In genomic region chr5:103654780-103655179, GRCm38 (mm10) we compare ENCODE assay signal across 8 mouse cellular contexts. TPM values are rescaled to one million over a fixed set of nuclear protein-coding genes. Genes with fewer than 3 reads are reported as not detected.
DNase-seq lines count a peak whose midpoint lies in the region; ATAC-seq and TF ChIP-seq lines count a peak whose summit lies in the region.

No protein-coding gene starts in this region.

- WGBS in lung, postnatal 0 days, result 52% methylated on average over 4 of the region's 4 CpGs
- 57% methylated on average over 4 of the region's 4 CpGs for WGBS in forebrain, embryonic 14.5 days
- WGBS in limb, embryonic 14.5 days, result 52% methylated on average over 4 of the region's 4 CpGs
- WGBS in stomach, embryonic 14.5 days, result 58% methylated on average over 4 of the region's 4 CpGs

- no peak; the same call in 1 of the 2 replicates for TF ChIP-seq EP300 in lung, postnatal 0 days (IDR thresholded peaks at IDR 0.05)

- no peak for TF ChIP-seq CTCF in lung, postnatal 0 days (IDR thresholded peaks at IDR 0.05)

- H3K4me1 ChIP-seq in lung, postnatal 0 days (ENCODE audit: insufficient read depth, low read depth, low read length), result peaks cover 6% of the 10 kb centered on the region; the same call in 1 of the 2 replicates
- peaks cover 6% of the 10 kb centered on the region; the same call in 1 of the 2 replicates for H3K4me1 ChIP-seq in forebrain, embryonic 14.5 days (ENCODE audit: control insufficient read depth, insufficient read depth, low read length)
- no peaks in the 10 kb centered on the region for H3K4me1 ChIP-seq in limb, embryonic 14.5 days (ENCODE audit: control insufficient read depth, insufficient read depth, low read length)
- H3K4me1 ChIP-seq in stomach, embryonic 14.5 days (ENCODE audit: control insufficient read depth, insufficient read depth, low read length), result no peaks in the 10 kb centered on the region

- 0 out of 2 replicates have a peak, but pooled peaks have one; percentile 1 for ATAC-seq in lung, postnatal 0 days
- peak; percentile 6; the same call in 1 of the 2 replicates for ATAC-seq in forebrain, embryonic 14.5 days
- ATAC-seq in limb, embryonic 14.5 days (ENCODE audit: low FRiP score, low read depth), result no peak
- ATAC-seq in stomach, embryonic 14.5 days (ENCODE audit: insufficient number of reproducible peaks, insufficient read depth, low FRiP score, low read depth), result no peak

- TF ChIP-seq POLR2A in limb, embryonic 14.5 days (IDR thresholded peaks at IDR 0.05; ENCODE audit: borderline replicate concordance, extremely low read depth, insufficient read depth, insufficient read length), result no peak

- H3K9ac ChIP-seq in lung, postnatal 0 days (replicated peaks; ENCODE audit: low read depth), result no peak overlapping the region
- H3K9ac ChIP-seq in forebrain, embryonic 14.5 days (ENCODE audit: low read length), result no peak overlapping the region
- H3K9ac ChIP-seq in limb, embryonic 14.5 days (ENCODE audit: low read depth, low read length, severe bottlenecking), result no peak overlapping the region
- H3K9ac ChIP-seq in stomach, embryonic 14.5 days (replicated peaks; ENCODE audit: low read depth, low read length), result no peak overlapping the region

- H3K4me3 ChIP-seq in lung, postnatal 0 days (ENCODE audit: low read depth, low read length), result no peak overlapping the region; the same call in 1 of the 2 replicates
- 0 out of 2 replicates have a peak overlapping the region, but pooled peaks have one; percentile 58 for H3K4me3 ChIP-seq in forebrain, embryonic 14.5 days (ENCODE audit: low read depth, low read length)
- peak overlapping the region; percentile 55; the same call in 1 of the 2 replicates for H3K4me3 ChIP-seq in limb, embryonic 14.5 days (replicated peaks; ENCODE audit: low read length)
- no peak overlapping the region for H3K4me3 ChIP-seq in stomach, embryonic 14.5 days (ENCODE audit: low read depth, low read length)

- H3K36me3 ChIP-seq in lung, postnatal 0 days (ENCODE audit: insufficient read depth, low read length), result no peaks in the 10 kb centered on the region
- H3K36me3 ChIP-seq in forebrain, embryonic 14.5 days (ENCODE audit: control insufficient read depth, insufficient read depth, low read length), result no peaks in the 10 kb centered on the region
- H3K36me3 ChIP-seq in limb, embryonic 14.5 days (ENCODE audit: control insufficient read depth, insufficient read depth, low read length), result no peaks in the 10 kb centered on the region
- H3K36me3 ChIP-seq in stomach, embryonic 14.5 days (ENCODE audit: control insufficient read depth, insufficient read depth, low read length), result no peaks in the 10 kb centered on the region

- DNase-seq in lung, postnatal 0 days (ENCODE audit: low spot score), result peak; percentile 46
- DNase-seq in lung, adult 18-20 months, result no peak
- DNase-seq in forebrain, embryonic 14.5 days (ENCODE audit: low spot score), result no peak
- DNase-seq in limb, embryonic 14.5 days (ENCODE audit: low spot score), result no peak
- no peak for DNase-seq in thymus, postnatal 14 days
- no peak for DNase-seq in left cerebral cortex, adult 18-20 months (ENCODE audit: low spot score in 2 of 2)
- DNase-seq in spleen, adult 12 weeks (ENCODE audit: low spot score), result no peak

- H3K9me3 ChIP-seq in lung, postnatal 0 days (ENCODE audit: low read length), result no peaks in the 10 kb centered on the region
- no peaks in the 10 kb centered on the region for H3K9me3 ChIP-seq in forebrain, embryonic 14.5 days (replicated peaks; ENCODE audit: control insufficient read depth, low read length)
- no peaks in the 10 kb centered on the region for H3K9me3 ChIP-seq in limb, embryonic 14.5 days (ENCODE audit: control insufficient read depth, low read length)
- no peaks in the 10 kb centered on the region for H3K9me3 ChIP-seq in stomach, embryonic 14.5 days (ENCODE audit: control insufficient read depth, low read depth, low read length)

- H3K27ac ChIP-seq in lung, postnatal 0 days (ENCODE audit: low read length), result no peak overlapping the region
- no peak overlapping the region for H3K27ac ChIP-seq in forebrain, embryonic 14.5 days (ENCODE audit: low read depth, low read length)
- no peak overlapping the region for H3K27ac ChIP-seq in limb, embryonic 14.5 days (replicated peaks; ENCODE audit: low read depth, low read length)
- no peak overlapping the region for H3K27ac ChIP-seq in stomach, embryonic 14.5 days (ENCODE audit: low read length)

- no peaks in the 10 kb centered on the region for H3K27me3 ChIP-seq in lung, postnatal 0 days (replicated peaks; ENCODE audit: insufficient read depth, low read length)
- H3K27me3 ChIP-seq in forebrain, embryonic 14.5 days (replicated peaks; ENCODE audit: control insufficient read depth, insufficient read depth, low read length), result no peaks in the 10 kb centered on the region
- no peaks in the 10 kb centered on the region for H3K27me3 ChIP-seq in limb, embryonic 14.5 days (ENCODE audit: control insufficient read depth, insufficient read depth, low read length)
- no peaks in the 10 kb centered on the region for H3K27me3 ChIP-seq in stomach, embryonic 14.5 days (ENCODE audit: control insufficient read depth, insufficient read depth, low read length)

- peak overlapping the region; percentile 94 for H3K4me2 ChIP-seq in lung, postnatal 0 days (replicated peaks; ENCODE audit: low read depth, low read length)
- H3K4me2 ChIP-seq in forebrain, embryonic 14.5 days (ENCODE audit: low read length), result peak overlapping the region; percentile 93
- H3K4me2 ChIP-seq in limb, embryonic 14.5 days (replicated peaks; ENCODE audit: low read depth, low read length, severe bottlenecking), result peak overlapping the region; percentile 99
- peak overlapping the region; percentile 98 for H3K4me2 ChIP-seq in stomach, embryonic 14.5 days (replicated peaks; ENCODE audit: low read depth, low read length)

RNA-seq across cellular contexts. Expression of gene 1700016H13Rik, which starts 1.0 kb away (rescaled TPM):
- polyA plus RNA-seq in lung, postnatal 0 days (2015; fragmentation: Nextera tagmentation; extraction: Ambion mirVana), result 1.3 and 1.5 TPM in 2 replicates
- polyA plus RNA-seq in forebrain, embryonic 14.5 days (2014; fragmentation: Nextera tagmentation; extraction: Ambion mirVana), result 0.38 and 0.68 TPM in 2 replicates
- 0.21 TPM in 1 of 2 replicates, not detected in the other for polyA plus RNA-seq in limb, embryonic 14.5 days (2012; rRNA removed)
- 0.14 and 0.22 TPM in 2 replicates for polyA plus RNA-seq in limb, embryonic 14.5 days (2014; fragmentation: Nextera tagmentation; extraction: Ambion mirVana)
- polyA plus RNA-seq in stomach, embryonic 14.5 days (2014; fragmentation: Nextera tagmentation; extraction: Ambion mirVana), result 0.26 TPM in 1 of 2 replicates, not detected in the other
- total RNA-seq in left cerebral cortex, adult 18-20 months (2021), result not detected

RNA-seq across cellular contexts. Expression of gene Slc10a6, which starts 25.6 kb away (rescaled TPM):
- 6.9 and 13.8 TPM in 2 replicates for polyA plus RNA-seq in lung, postnatal 0 days (2015; fragmentation: Nextera tagmentation; extraction: Ambion mirVana)
- 0.08 TPM in 1 of 2 replicates, not detected in the other for polyA plus RNA-seq in forebrain, embryonic 14.5 days (2014; fragmentation: Nextera tagmentation; extraction: Ambion mirVana)
- 0.45 and 0.47 TPM in 2 replicates for polyA plus RNA-seq in limb, embryonic 14.5 days (2012; rRNA removed)
- polyA plus RNA-seq in limb, embryonic 14.5 days (2014; fragmentation: Nextera tagmentation; extraction: Ambion mirVana), result 0.82 and 0.89 TPM in 2 replicates
- polyA plus RNA-seq in stomach, embryonic 14.5 days (2014; fragmentation: Nextera tagmentation; extraction: Ambion mirVana), result 0.49 and 0.84 TPM in 2 replicates
- not detected for total RNA-seq in left cerebral cortex, adult 18-20 months (2021)

RNA-seq across cellular contexts. Expression of gene Aff1, which starts 37.4 kb away (rescaled TPM):
- 9.4 and 10.0 TPM in 2 replicates for polyA plus RNA-seq in lung, postnatal 0 days (2015; fragmentation: Nextera tagmentation; extraction: Ambion mirVana)
- polyA plus RNA-seq in forebrain, embryonic 14.5 days (2014; fragmentation: Nextera tagmentation; extraction: Ambion mirVana), result 1.5 and 2.6 TPM in 2 replicates
- polyA plus RNA-seq in limb, embryonic 14.5 days (2012; rRNA removed), result 3.6 and 3.9 TPM in 2 replicates
- polyA plus RNA-seq in limb, embryonic 14.5 days (2014; fragmentation: Nextera tagmentation; extraction: Ambion mirVana), result 5.7 and 6.1 TPM in 2 replicates
- 5.9 and 6.8 TPM in 2 replicates for polyA plus RNA-seq in stomach, embryonic 14.5 days (2014; fragmentation: Nextera tagmentation; extraction: Ambion mirVana)
- total RNA-seq in left cerebral cortex, adult 18-20 months (2021), result 10 to 100 TPM; 13.3 to 15.4 TPM

Comparison
In these comparisons a context has a peak if more than half of its experiments do, and no peak if none do; other contexts are left out.
1. ATAC-seq: peak in lung, postnatal 0 days (single experiment) and forebrain, embryonic 14.5 days (single experiment); none in limb, embryonic 14.5 days (single experiment) and stomach, embryonic 14.5 days (single experiment).
2. H3K4me3 ChIP-seq: peak in forebrain, embryonic 14.5 days (single experiment) and limb, embryonic 14.5 days (single experiment); none in lung, postnatal 0 days (single experiment) and stomach, embryonic 14.5 days (single experiment).
3. Peak in every context shown above with its lines, with median percentiles within 50 percentile points of each other: H3K4me2 ChIP-seq.